Mouse (Mus musculus) forebrain, embryonic 13.5 days (tissue): ENCODE results near the gene Romo1. TPM values are rescaled to one million over a fixed set of nuclear protein-coding genes. Genes with fewer than 3 reads are reported as not detected.
"Not testable (repeated sequence)": the region's sequence is repeated elsewhere in the genome, so short reads cannot be mapped to it uniquely, and the experiment has no call there.

Experiments used
- ATAC-seq: fragments of 200-750 bp; cut with Nextera tagmentation; 2 replicates; pipeline ENCODE4 v1.8.0; 2017
- H3K27ac ChIP-seq: fragments of 300-500 bp; sonication (generic); 2 replicates; pipeline ENCODE4 v1.5.1; 2015; ENCODE audit warnings: inconsistent platforms, mild to moderate bottlenecking, moderate library complexity
- H3K27me3 ChIP-seq: fragments of 300-500 bp; sonication (generic); 2 replicates; pipeline ENCODE4 v1.6.1; 2015; ENCODE audit warnings: mild to moderate bottlenecking, inconsistent platforms
- H3K36me3 ChIP-seq: fragments of 300-500 bp; sonication (generic); 2 replicates; pipeline ENCODE4 v1.6.1; 2015; ENCODE audit warnings: mild to moderate bottlenecking, inconsistent platforms; ENCODE audit not compliant: poor library complexity, severe bottlenecking
- H3K4me1 ChIP-seq: fragments of 300-500 bp; sonication (generic); 2 replicates; pipeline ENCODE4 v1.6.1; 2015; ENCODE audit warnings: inconsistent platforms
- H3K4me2 ChIP-seq: fragments of 300-500 bp; sonication (generic); 2 replicates; pipeline ENCODE4 v1.6.1; 2015; ENCODE audit warnings: inconsistent platforms, mild to moderate bottlenecking, moderate library complexity
- H3K4me3 ChIP-seq: fragments of 300-500 bp; sonication (generic); 2 replicates; pipeline ENCODE4 v1.5.1; 2015; ENCODE audit warnings: mild to moderate bottlenecking, inconsistent platforms
- H3K9ac ChIP-seq: fragments of 300-500 bp; sonication (generic); 2 replicates; pipeline ENCODE4 v1.6.1; 2015; ENCODE audit warnings: mild to moderate bottlenecking, inconsistent platforms
- H3K9me3 ChIP-seq: fragments of 300-500 bp; sonication (generic); replicated peaks from 2 replicates; pipeline ENCODE4 v1.6.1; 2016; ENCODE audit warnings: inconsistent platforms
- WGBS: fragments of 180-500 bp; shearing (Covaris S2); methylation state at CpG from one replicate; pipeline ENCODE4 v1.1.7; 2015; 5-methylcytosine and 5-hydroxymethylcytosine counted together
- polyA plus RNA-seq: library from polyadenylated mRNA; unstranded; fragments of >200 nt; fragmentation: Nextera tagmentation; extraction: Ambion mirVana; gene quantifications from 2 replicates; pipeline ENCODE4 v1.2.1, GENCODE M21; 2015

Romo1 gene
- polyA plus RNA-seq: 389 and 451 TPM in 2 replicates

DNA sequence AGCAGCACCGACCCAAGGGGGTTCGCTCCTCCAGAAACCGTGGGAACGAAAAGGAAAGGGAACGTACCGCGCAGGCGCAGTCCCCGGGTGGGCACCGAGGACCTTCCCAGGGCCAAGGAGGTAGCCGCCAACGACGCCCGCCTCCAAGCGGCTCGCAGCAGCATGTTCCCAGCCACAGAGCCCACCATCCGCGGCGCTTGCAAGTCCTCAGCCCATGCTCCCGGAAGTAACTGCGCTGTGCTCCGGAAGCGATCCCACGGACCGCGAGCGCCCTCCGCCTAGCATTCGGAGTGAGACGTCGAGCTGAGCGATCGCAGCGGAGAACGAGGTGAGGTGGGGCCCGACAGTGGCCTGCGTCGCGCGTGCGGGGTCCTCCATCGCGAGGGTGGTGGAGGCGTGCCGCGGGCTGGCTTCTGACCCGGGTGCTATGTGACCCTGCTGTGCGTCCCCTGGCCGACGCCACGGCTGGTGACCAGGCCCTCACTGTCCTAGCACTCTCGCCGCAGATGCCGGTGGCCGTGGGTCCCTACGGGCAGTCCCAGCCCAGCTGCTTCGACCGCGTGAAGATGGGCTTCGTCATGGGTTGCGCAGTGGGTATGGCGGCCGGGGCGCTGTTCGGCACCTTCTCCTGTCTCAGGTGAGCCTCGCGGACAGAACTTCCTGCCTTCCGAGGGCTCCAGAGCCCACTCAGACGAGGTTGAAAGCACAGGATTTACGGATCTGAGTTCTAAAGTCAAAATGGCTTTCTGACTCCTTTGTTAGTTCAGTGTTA is at the start of gene Romo1, which contains the start of gene Nfs1:
Gene Romo1 (plus strand): TSS at position 87 of the 772 bp plus-strand sequence.
Gene Nfs1 (minus strand): TSS at position 234 of the 772 bp plus-strand sequence.
- Histone ChIP-seq H3K9ac (peak within 1 kb of the TSS; percentile 80), H3K36me3 (peaks cover 29% of the 10 kb centered on the region), H3K27ac (peak within 1 kb of the TSS; percentile 91), H3K27me3 (no peaks in the 10 kb centered on the region), H3K4me1 (peaks cover 19% of the 10 kb centered on the region), H3K9me3 (no peaks in the 10 kb centered on the region), H3K4me2 (peak within 1 kb of the TSS; percentile 76), H3K4me3 (peak within 1 kb of the TSS; percentile 67)
- 0% methylated on average over 68 of the region's 70 CpGs for WGBS
- peak; percentile 99 for ATAC-seq

GRCm38 (mm10) chr2:156110627-156111357 is 33.0 kb upstream of the Romo1 start:
- Histone ChIP-seq H3K4me3 (peak overlapping the region; percentile 97), H3K36me3 (no peaks in the 10 kb centered on the region), H3K27me3 (no peaks in the 10 kb centered on the region), H3K9ac (peak overlapping the region; percentile 95), H3K9me3 (no peaks in the 10 kb centered on the region), H3K4me1 (peaks cover 20% of the 10 kb centered on the region), H3K27ac (peak overlapping the region; percentile 91), H3K4me2 (peak overlapping the region; percentile 68)
- under 1% methylated on average over 16 of the region's 16 CpGs for WGBS
- peak; percentile 60 for ATAC-seq

- ATAC-seq: peak; percentile 96
- Histone ChIP-seq H3K4me3 (peak within 1 kb of the TSS; percentile 97), H3K27me3 (no peaks in the 10 kb centered on the region), H3K27ac (peak within 1 kb of the TSS; percentile 91), H3K4me1 (peaks cover 20% of the 10 kb centered on the region), H3K9me3 (no peaks in the 10 kb centered on the region), H3K36me3 (no peaks in the 10 kb centered on the region), H3K4me2 (peak within 1 kb of the TSS; percentile 68), H3K9ac (peak within 1 kb of the TSS; percentile 95)
- WGBS: under 1% methylated on average over 56 of the region's 74 CpGs
Observed at GRCm38 (mm10) chr2:156111358-156112079, 32.3 kb upstream of the Romo1 start, which contains the start of the genes Cpne1 and Rbm12. Gene Cpne1, minus strand, starts transcription at chr2:156111965. Gene Rbm12, minus strand, starts transcription at chr2:156111978.

- WGBS: 24% methylated on average over 5 of the region's 5 CpGs
Observed at GRCm38 (mm10) chr2:156112080-156112423, 31.8 kb upstream of the Romo1 start.

GRCm38 (mm10) chr2:156119566-156119965 is 24.3 kb upstream of the Romo1 start:
- no peaks in the 10 kb centered on the region; the same call in 1 of the 2 replicates for H3K9me3 ChIP-seq
- no peak overlapping the region for H3K4me2 ChIP-seq
- no peak overlapping the region for H3K4me3 ChIP-seq
- peaks cover 12% of the 10 kb centered on the region for H3K36me3 ChIP-seq
- no peak overlapping the region for H3K27ac ChIP-seq
- H3K9ac ChIP-seq: no peak overlapping the region
- no peak for ATAC-seq
- H3K4me1 ChIP-seq: no peaks in the 10 kb centered on the region
- H3K27me3 ChIP-seq: no peaks in the 10 kb centered on the region

More at GRCm38 (mm10) chr2:156112080-156112423, 31.8 kb upstream of the Romo1 start:
- peaks cover 20% of the 10 kb centered on the region for H3K4me1 ChIP-seq
- not testable (repeated sequence) for ATAC-seq, H3K27me3 ChIP-seq, H3K36me3 ChIP-seq, H3K9me3 ChIP-seq
- H3K4me2 ChIP-seq: peak overlapping the region; percentile 68
- H3K4me3 ChIP-seq: peak overlapping the region; percentile 97
- peak overlapping the region; percentile 91 for H3K27ac ChIP-seq
- H3K9ac ChIP-seq: peak overlapping the region; percentile 95

DNA sequence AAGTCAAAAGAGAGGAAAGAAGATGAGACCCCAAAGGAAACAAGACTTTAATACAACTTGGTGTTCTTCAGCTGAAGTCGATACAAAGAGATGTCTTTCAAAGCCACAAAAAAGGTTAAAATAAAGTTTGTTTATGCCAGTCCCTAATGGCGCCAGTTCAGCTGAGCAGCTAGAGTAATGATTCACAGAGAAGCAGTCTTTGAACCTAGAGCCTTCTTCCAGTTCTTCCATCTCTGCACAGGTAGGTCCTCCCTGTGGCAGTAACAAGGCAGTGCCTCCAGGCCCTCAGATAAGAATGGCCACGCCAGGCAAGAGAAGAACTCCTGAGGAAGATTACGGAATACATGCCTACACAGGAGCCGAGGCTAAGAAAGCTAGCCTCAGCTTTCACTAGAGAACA is 20.1 kb upstream of the Romo1 start:
- Histone ChIP-seq H3K9ac (no peak overlapping the region), H3K27ac (no peak overlapping the region), H3K27me3 (no peaks in the 10 kb centered on the region), H3K36me3 (peaks cover 28% of the 10 kb centered on the region), H3K9me3 (no peaks in the 10 kb centered on the region; the same call in 1 of the 2 replicates), H3K4me3 (no peak overlapping the region), H3K4me1 (no peaks in the 10 kb centered on the region), H3K4me2 (no peak overlapping the region)
- 92% methylated on average over 5 of the region's 5 CpGs for WGBS
- no peak for ATAC-seq

DNA sequence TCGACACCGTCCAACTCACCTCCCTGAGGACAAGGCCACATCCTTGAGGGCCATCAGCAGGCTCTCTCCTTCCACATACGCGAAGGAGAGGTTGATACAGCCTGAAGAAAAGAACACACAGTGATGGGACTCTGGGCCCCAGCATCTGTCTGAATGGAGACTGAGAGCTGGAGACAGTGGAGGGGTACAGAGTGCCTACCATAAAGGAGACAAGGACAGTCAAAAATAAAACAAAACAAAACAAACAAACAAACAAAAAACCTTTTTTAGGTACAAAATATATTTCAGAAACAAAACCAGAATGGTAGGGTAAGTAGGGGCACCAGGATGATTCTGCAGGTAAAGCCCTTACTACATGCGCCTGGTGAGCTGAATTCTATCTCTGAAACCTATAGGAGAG is 16.8 kb upstream of the Romo1 start, which contains the start of gene Gm28036:
Gene Gm28036 (minus strand): TSS at position 101 of the 400 bp plus-strand sequence.
- Histone ChIP-seq H3K27ac (no peak within 1 kb of the TSS), H3K9me3 (no peaks in the 10 kb centered on the region), H3K4me1 (no peaks in the 10 kb centered on the region), H3K4me2 (no peak within 1 kb of the TSS), H3K4me3 (no peak within 1 kb of the TSS), H3K36me3 (peaks cover 38% of the 10 kb centered on the region), H3K27me3 (no peaks in the 10 kb centered on the region), H3K9ac (no peak within 1 kb of the TSS)
- WGBS: 97% methylated on average over 5 of the region's 5 CpGs
- no peak for ATAC-seq

GRCm38 (mm10) chr2:156134161-156134560 is 9.7 kb upstream of the Romo1 start:
- 86% methylated on average over 5 of the region's 5 CpGs for WGBS
- Histone ChIP-seq H3K27ac (no peak overlapping the region), H3K4me1 (no peaks in the 10 kb centered on the region), H3K9me3 (no peaks in the 10 kb centered on the region), H3K4me2 (no peak overlapping the region), H3K9ac (no peak overlapping the region), H3K36me3 (peaks cover 21% of the 10 kb centered on the region), H3K4me3 (no peak overlapping the region), H3K27me3 (no peaks in the 10 kb centered on the region)
- ATAC-seq: no peak

- Histone ChIP-seq H3K27me3 (no peaks in the 10 kb centered on the region), H3K36me3 (peaks cover 19% of the 10 kb centered on the region), H3K4me1 (no peaks in the 10 kb centered on the region), H3K9me3 (no peaks in the 10 kb centered on the region), H3K9ac (no peak overlapping the region), H3K4me2 (no peak overlapping the region), H3K4me3 (no peak overlapping the region), H3K27ac (no peak overlapping the region)
- ATAC-seq: no peak
- 90% methylated on average over 6 of the region's 6 CpGs for WGBS
Observed at GRCm38 (mm10) chr2:156135695-156136094, 8.1 kb upstream of the Romo1 start.

DNA sequence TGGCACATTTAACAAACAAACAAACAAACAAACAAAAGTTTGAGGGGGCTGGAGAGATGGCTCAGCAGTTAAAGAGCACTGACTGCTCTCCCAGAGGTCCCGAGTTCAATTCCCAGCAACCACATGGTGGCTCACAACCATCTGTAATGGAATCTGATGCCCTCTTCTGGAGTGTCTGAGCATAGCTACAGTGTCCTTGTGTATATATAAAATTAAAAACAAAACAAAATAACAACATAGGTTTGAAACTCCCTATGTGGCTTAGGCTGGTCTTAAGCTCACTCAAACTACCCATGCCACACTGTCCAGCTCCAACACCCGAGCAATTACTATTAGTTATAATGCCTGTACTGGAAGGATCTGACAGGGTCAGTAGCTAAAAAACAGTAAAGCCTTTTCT is 1.0 kb upstream of the Romo1 start:
- peak overlapping the region; percentile 67 for H3K4me3 ChIP-seq
- no peaks in the 10 kb centered on the region for H3K9me3 ChIP-seq
- H3K27ac ChIP-seq: peak overlapping the region; percentile 91; the same call in 1 of the 2 replicates
- H3K36me3 ChIP-seq: peaks cover 22% of the 10 kb centered on the region
- 89% methylated on average over 2 of the region's 2 CpGs for WGBS
- ATAC-seq: no peak
- H3K27me3 ChIP-seq: no peaks in the 10 kb centered on the region
- H3K4me1 ChIP-seq: peaks cover 19% of the 10 kb centered on the region
- peak overlapping the region; percentile 76 for H3K4me2 ChIP-seq
- peak overlapping the region; percentile 80 for H3K9ac ChIP-seq

DNA sequence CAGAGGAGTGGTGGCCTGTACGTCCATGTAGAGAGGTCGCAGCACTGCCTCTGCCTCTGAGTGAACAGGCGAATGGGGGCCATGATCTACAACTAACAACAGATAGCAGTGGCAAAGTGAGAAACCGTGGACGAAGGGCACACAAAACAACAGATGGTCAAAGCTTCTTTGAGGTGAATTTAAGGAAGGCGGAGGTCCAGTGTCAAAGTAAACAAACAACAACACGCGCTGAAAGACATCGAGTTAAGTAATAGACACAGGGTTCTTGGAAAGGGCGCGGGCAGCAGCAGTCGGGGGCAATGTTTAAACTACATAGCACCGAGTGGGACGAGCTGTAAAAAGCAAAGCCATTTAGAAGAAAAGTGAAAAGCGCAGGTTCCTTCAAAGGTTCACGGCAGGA is 472 bp upstream of the Romo1 start:
- Histone ChIP-seq H3K9me3 (no peaks in the 10 kb centered on the region), H3K4me3 (peak overlapping the region; percentile 67), H3K9ac (peak overlapping the region; percentile 80), H3K27ac (peak overlapping the region; percentile 91), H3K4me2 (peak overlapping the region; percentile 76), H3K36me3 (peaks cover 27% of the 10 kb centered on the region), H3K4me1 (peaks cover 19% of the 10 kb centered on the region), H3K27me3 (no peaks in the 10 kb centered on the region)
- peak; percentile 4; the same call in 1 of the 2 replicates for ATAC-seq
- WGBS: 2% methylated on average over 16 of the region's 16 CpGs
